Mouse (Mus musculus) heart, embryonic 14.5 days (tissue): ENCODE data around the gene Tbc1d17. TPM values are rescaled to one million over a fixed set of nuclear protein-coding genes. Genes with fewer than 3 reads are reported as not detected.

Experiments
- ATAC-seq: fragments of 200-750 bp; cut with Nextera tagmentation; 2 replicates; pipeline ENCODE4 v1.8.0; 2017; ENCODE audit warnings: low read depth, moderate TSS enrichment; ENCODE audit not compliant: insufficient number of reproducible peaks, insufficient read depth, low FRiP score
- H3K27ac ChIP-seq, 2 experiments: fragments of 200-500 bp in 1 of 2; fragments of 300-500 bp in 1 of 2; sonication (generic) in 1 of 2; replicated peaks in 1 of 2; 2 replicates each; pipeline ENCODE4 v1.5.1; 2012 to 2014; ENCODE audit warnings: low read depth in 2 of 2, low read length in 2 of 2, control low read depth in 1 of 2, mild to moderate bottlenecking in 1 of 2, mixed read lengths in 1 of 2; ENCODE audit not compliant: control insufficient read depth in 1 of 2, insufficient read depth in 1 of 2
- H3K27me3 ChIP-seq: fragments of 300-500 bp; sonication (generic); 2 replicates; pipeline ENCODE4 v1.6.1; 2014; ENCODE audit warnings: mild to moderate bottlenecking, low read length, control low read depth; ENCODE audit not compliant: control insufficient read depth, insufficient read depth
- H3K36me3 ChIP-seq: fragments of 300-500 bp; sonication (generic); 2 replicates; pipeline ENCODE4 v1.6.1; 2014; ENCODE audit warnings: mild to moderate bottlenecking, control low read depth, low read length, mixed read lengths; ENCODE audit not compliant: control insufficient read depth, insufficient read depth
- H3K4me1 ChIP-seq, 2 experiments: fragments of 200-500 bp in 1 of 2; fragments of 300-500 bp in 1 of 2; sonication (generic) in 1 of 2; 2 replicates each; pipeline ENCODE4 v1.6.1; 2012 to 2014; ENCODE audit warnings: low read length in 2 of 2, control low read depth in 1 of 2, mixed read lengths in 1 of 2; ENCODE audit not compliant: control insufficient read depth in 2 of 2, insufficient read depth in 2 of 2
- H3K4me2 ChIP-seq: fragments of 300-500 bp; sonication (generic); 2 replicates; pipeline ENCODE4 v1.6.1; 2014; ENCODE audit warnings: mild to moderate bottlenecking, low read length
- H3K4me3 ChIP-seq, 2 experiments: fragments of 200-500 bp in 1 of 2; fragments of 300-500 bp in 1 of 2; sonication (generic) in 1 of 2; 2 replicates each; pipeline ENCODE4 v1.5.1; 2012 to 2014; ENCODE audit warnings: low read length in 2 of 2, mild to moderate bottlenecking in 2 of 2, control low read depth in 1 of 2, low read depth in 1 of 2, moderate library complexity in 1 of 2; ENCODE audit not compliant: control insufficient read depth in 1 of 2, insufficient read depth in 1 of 2
- H3K9ac ChIP-seq: fragments of 300-500 bp; sonication (generic); 2 replicates; pipeline ENCODE4 v1.6.1; 2014; ENCODE audit warnings: mild to moderate bottlenecking, low read length
- H3K9me3 ChIP-seq: fragments of 300-500 bp; sonication (generic); 2 replicates; pipeline ENCODE4 v1.6.1; 2016; ENCODE audit warnings: low read length, control low read depth; ENCODE audit not compliant: control insufficient read depth
- WGBS: fragments of 180-500 bp; shearing (Covaris S2); extraction: QIAGEN DNeasy Blood & Tissue Kit; methylation state at CpG from one replicate; pipeline ENCODE4 v1.1.7; 2014; 5-methylcytosine and 5-hydroxymethylcytosine counted together
- polyA plus RNA-seq: library from polyadenylated mRNA; unstranded; fragments of >200 nt; fragmentation: Nextera tagmentation; extraction: Ambion mirVana; gene quantifications from 2 replicates; pipeline ENCODE4 v1.2.1, GENCODE M21; 2014

Gene Tbc1d17
- polyA plus RNA-seq, 1 experiment from 2014 or later, result 53.5 TPM

GRCm38 (mm10) chr7:44819863-44820262 is 29.0 kb downstream of the Tbc1d17 start:
- H3K4me3 ChIP-seq, result peak overlapping the region in 1 of 2 experiments; percentile 6; a peak in 1 of 4 replicates
- H3K4me1 ChIP-seq, result peaks cover 22 to 71% of the 10 kb centered on the region in 2 experiments
- no peak for ATAC-seq
- H3K27ac ChIP-seq, result no peak overlapping the region
- 39% methylated on average over 5 of the region's 5 CpGs for whole genome bisulfite sequencing
- no peaks in the 10 kb centered on the region for H3K9me3 ChIP-seq
- H3K9ac ChIP-seq, result peak overlapping the region; percentile 95
- no peaks in the 10 kb centered on the region for H3K27me3 ChIP-seq
- peak overlapping the region; percentile 91; the same call in 1 of the 2 replicates for H3K4me2 ChIP-seq
- peaks cover 10% of the 10 kb centered on the region; the same call in 1 of the 2 replicates for H3K36me3 ChIP-seq

DNA sequence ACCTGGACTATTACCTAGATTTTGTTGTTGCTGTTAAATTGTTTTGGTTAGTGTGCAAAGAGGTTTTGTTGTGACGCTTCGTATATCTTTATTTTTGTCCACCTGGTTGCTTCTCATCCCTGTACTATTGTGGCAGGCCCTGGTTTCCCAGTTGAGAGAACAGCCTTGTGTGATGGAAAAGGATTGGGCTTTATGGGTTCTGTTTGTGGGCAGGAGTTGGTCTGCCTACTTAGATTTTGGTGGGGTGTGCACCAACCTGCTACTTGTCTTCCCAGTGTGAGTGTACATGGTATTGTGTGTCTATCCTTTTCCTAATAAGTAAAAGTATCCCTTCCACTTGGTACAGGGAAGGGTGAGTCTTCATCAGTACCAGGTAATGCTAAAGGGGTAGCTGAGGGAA is 29.5 kb downstream of the Tbc1d17 start:
- H3K4me2 ChIP-seq, result peak overlapping the region; percentile 91
- no peak for ATAC-seq
- H3K27ac ChIP-seq, result no peak overlapping the region
- peaks cover 11% of the 10 kb centered on the region; the same call in 1 of the 2 replicates for H3K36me3 ChIP-seq
- peak overlapping the region in 1 of 2 experiments; percentile 85; a peak in 1 of 4 replicates for H3K4me3 ChIP-seq
- H3K4me1 ChIP-seq, result peaks cover 22 to 71% of the 10 kb centered on the region in 2 experiments
- H3K9ac ChIP-seq, result peak overlapping the region; percentile 95; the same call in 1 of the 2 replicates
- 95% methylated on average over 2 of the region's 2 CpGs for WGBS
- no peaks in the 10 kb centered on the region for H3K9me3 ChIP-seq
- H3K27me3 ChIP-seq, result no peaks in the 10 kb centered on the region

DNA sequence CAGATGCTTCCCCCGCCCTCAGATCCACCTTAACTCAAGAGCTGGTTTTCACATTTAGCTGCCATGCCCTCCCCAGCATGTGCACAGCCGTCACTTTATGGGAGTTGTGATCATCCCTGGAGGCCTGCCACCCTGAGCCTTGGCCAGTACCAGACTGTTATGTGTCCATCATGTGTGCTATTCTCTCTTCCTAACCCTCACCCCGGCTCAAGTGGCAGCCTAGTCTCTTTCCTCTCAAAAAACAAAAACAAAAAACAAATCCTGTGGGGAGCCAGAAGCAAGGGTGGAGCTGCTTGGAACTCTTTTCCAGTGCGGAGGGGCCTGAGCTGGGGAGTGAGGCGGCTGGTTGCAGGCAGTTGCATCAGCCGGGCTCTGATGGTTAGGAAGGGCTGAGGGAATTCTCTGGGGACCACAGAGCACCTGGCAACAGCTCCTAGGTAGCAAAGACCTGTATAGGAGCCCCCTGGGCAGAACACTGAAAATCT is 30.1 kb downstream of the Tbc1d17 start:
- Histone ChIP-seq H3K27ac (peak overlapping the region in 1 of 2 experiments; percentile 30; a peak in 1 of 4 replicates), H3K4me2 (peak overlapping the region; percentile 91), H3K4me3 (peak overlapping the region; percentile 5 to 85; a peak in 3 of 4 replicates), H3K27me3 (no peaks in the 10 kb centered on the region), H3K9ac (peak overlapping the region; percentile 95), H3K9me3 (no peaks in the 10 kb centered on the region), H3K36me3 (peaks cover 17% of the 10 kb centered on the region; the same call in 1 of the 2 replicates), H3K4me1 (peaks cover 22 to 65% of the 10 kb centered on the region in 2 experiments)
- 40% methylated on average over 6 of the region's 6 CpGs for WGBS
- no peak for ATAC-seq

DNA sequence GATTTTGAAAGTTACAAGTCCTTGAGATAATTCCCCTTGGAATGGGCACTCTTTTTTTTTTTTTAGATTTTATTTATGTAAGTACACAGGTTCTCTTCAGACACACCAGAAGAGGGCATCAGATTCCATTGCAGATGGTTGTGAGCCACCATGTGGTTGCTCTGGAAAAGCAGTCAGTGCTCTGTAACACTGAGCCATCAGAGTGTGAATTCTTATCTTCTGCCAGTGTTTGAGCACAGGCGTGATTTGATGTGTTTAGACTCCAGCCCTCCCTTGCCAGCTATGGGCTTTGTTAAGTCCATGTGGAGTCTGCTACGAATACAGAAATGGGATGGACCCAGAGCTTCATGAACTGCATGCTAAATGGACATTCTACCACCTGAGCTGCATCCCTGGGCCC is 30.7 kb downstream of the Tbc1d17 start:
- WGBS, result 15% methylated on average over 2 of the region's 2 CpGs
- peaks cover 22 to 59% of the 10 kb centered on the region in 2 experiments for H3K4me1 ChIP-seq
- H3K4me3 ChIP-seq, result peak overlapping the region; percentile 1 to 85; a peak in 3 of 4 replicates
- peak overlapping the region; percentile 91 for H3K4me2 ChIP-seq
- no peaks in the 10 kb centered on the region for H3K9me3 ChIP-seq
- peak overlapping the region in 1 of 2 experiments; percentile 99; a peak in 1 of 4 replicates for H3K27ac ChIP-seq
- no peaks in the 10 kb centered on the region for H3K27me3 ChIP-seq
- H3K36me3 ChIP-seq, result peaks cover 19% of the 10 kb centered on the region; the same call in 1 of the 2 replicates
- ATAC-seq, result no peak
- H3K9ac ChIP-seq, result peak overlapping the region; percentile 95

DNA sequence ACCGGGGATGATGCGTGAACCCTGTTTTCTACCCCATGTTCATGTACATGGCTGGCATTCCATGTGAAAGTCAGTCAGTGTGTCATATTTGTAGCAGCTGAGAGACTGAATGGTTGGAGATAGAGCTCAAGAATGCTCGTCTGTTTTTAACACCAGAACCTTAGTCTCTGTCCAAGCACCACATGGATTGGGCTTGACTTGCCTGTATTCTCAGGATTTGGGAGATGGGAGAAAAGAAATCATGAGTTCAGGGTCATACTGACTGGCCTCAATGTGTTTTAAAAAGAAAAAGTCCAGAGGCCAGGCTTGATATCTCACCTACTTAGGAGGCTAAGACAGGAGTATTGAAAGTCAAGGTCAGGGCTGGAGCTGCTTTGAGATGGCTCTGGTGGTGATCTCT is 31.4 kb downstream of the Tbc1d17 start:
- H3K27me3 ChIP-seq, result no peaks in the 10 kb centered on the region
- 10% methylated on average over 3 of the region's 3 CpGs for WGBS
- H3K36me3 ChIP-seq, result peaks cover 24% of the 10 kb centered on the region
- peak overlapping the region; percentile 94 to 99 for H3K27ac ChIP-seq
- H3K4me3 ChIP-seq, result peak overlapping the region; percentile 67 to 85
- peaks cover 22 to 53% of the 10 kb centered on the region in 2 experiments for H3K4me1 ChIP-seq
- peak overlapping the region; percentile 95 for H3K9ac ChIP-seq
- H3K9me3 ChIP-seq, result no peaks in the 10 kb centered on the region
- peak overlapping the region; percentile 91 for H3K4me2 ChIP-seq
- ATAC-seq, result no peak

DNA sequence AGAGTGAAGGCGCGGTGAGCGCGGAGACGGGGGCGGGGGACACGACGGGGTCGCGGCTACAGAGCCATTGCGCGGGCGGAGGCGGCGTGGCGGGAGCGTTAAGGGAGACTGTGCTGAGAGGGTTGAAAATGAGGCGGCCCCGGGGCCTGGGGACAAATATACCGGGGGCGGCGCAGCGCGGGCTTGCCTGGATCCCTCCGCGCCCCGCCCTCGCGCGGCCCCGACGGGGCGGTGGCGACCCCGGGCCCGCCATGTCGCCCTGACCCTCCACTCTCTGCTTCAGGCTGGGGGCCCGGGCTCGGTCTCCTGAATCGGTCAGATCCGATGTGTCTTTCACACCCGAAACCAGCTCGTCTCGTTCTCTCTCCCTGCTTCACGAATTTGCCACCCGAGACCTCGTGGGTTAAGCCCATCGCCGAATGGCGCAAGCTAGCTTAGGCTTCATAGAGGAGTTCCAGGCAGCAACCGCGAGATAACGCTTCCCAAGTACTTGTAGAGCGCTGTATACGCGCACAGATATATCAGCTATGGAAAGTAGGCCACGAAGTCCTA is 32.3 kb downstream of the Tbc1d17 start, which contains the start of gene Atf5:
Atf5 (minus strand) TSS at position 189 of the 552 bp plus-strand sequence.
- H3K9ac ChIP-seq, result peak within 1 kb of the TSS; percentile 95
- peak; percentile 26 for ATAC-seq
- H3K4me3 ChIP-seq, result peak within 1 kb of the TSS; percentile 67 to 85
- H3K9me3 ChIP-seq, result no peaks in the 10 kb centered on the region
- H3K4me2 ChIP-seq, result peak within 1 kb of the TSS; percentile 91
- no peaks in the 10 kb centered on the region for H3K27me3 ChIP-seq
- peaks cover 31% of the 10 kb centered on the region for H3K36me3 ChIP-seq
- H3K27ac ChIP-seq, result peak within 1 kb of the TSS; percentile 94 to 99
- under 1% methylated on average over 55 of the region's 57 CpGs for WGBS
- H3K4me1 ChIP-seq, result peaks cover 22 to 51% of the 10 kb centered on the region in 2 experiments

- H3K9ac ChIP-seq, result peak within 1 kb of the TSS; percentile 95
- H3K4me3 ChIP-seq, result peak within 1 kb of the TSS; percentile 67 to 85
- WGBS, result under 1% methylated on average over 62 of the region's 62 CpGs
- peaks cover 22 to 45% of the 10 kb centered on the region in 2 experiments for H3K4me1 ChIP-seq
- peak; percentile 93 for ATAC-seq
- peak within 1 kb of the TSS; percentile 91 for H3K4me2 ChIP-seq
- H3K27ac ChIP-seq, result peak within 1 kb of the TSS; percentile 94 to 99
- peaks cover 35% of the 10 kb centered on the region for H3K36me3 ChIP-seq
- no peaks in the 10 kb centered on the region for H3K27me3 ChIP-seq
- H3K9me3 ChIP-seq, result no peaks in the 10 kb centered on the region
Measured at GRCm38 (mm10) chr7:44815721-44816469, 33.0 kb downstream of the Tbc1d17 start, which contains the start of the genes Nup62 and Il4i1. TSS of gene Nup62 (plus strand) at chr7:44816088. TSS of gene Il4i1 (plus strand) at chr7:44816387.
